Mouse (Mus musculus) liver, embryonic 14.5 days (tissue): ENCODE measurements around the gene Bcas1.
A peak's percentile ranks its signal among the peaks of the same experiment; 100 is the strongest.

Experiments used
- CTCF ChIP-seq: IDR thresholded peaks from 2 replicates; pipeline ENCODE4 v1.5.1; 2016; ENCODE audit warnings: antibody characterized with exemption, low read depth, control low read depth
- EP300 ChIP-seq: IDR thresholded peaks from 2 replicates; pipeline ENCODE4 v1.6.1; 2016; ENCODE audit warnings: antibody characterized with exemption, low read depth

- TF ChIP-seq CTCF (peak; percentile 57), EP300 (no peak)
Observed at GRCm38 (mm10) chr2:170442535-170442934, 14.9 kb upstream of the Bcas1 start.
